Mouse (Mus musculus) large intestine, adult 2 months (tissue): ENCODE measurements around the gene Rom1. TPM values are rescaled to one million over a fixed set of nuclear protein-coding genes. Genes with fewer than 3 reads are reported as not detected.
"Not testable (repeated sequence)": the region's sequence is repeated elsewhere in the genome, so short reads cannot be mapped to it uniquely, and the experiment has no call there.

ENCODE experiments used
- DNase-seq: peaks from one replicate; pipeline ENCODE4 v3.0.0-alpha.2; 2012; ENCODE audit warnings: low read depth, low spot score
- WGBS: fragments of 180-500 bp; shearing (Covaris S2); methylation state at CpG from one replicate; pipeline ENCODE4 v1.1.7; 2018; 5-methylcytosine and 5-hydroxymethylcytosine counted together
- polyA plus RNA-seq: library from polyadenylated mRNA; depleted of rRNA; stranded (reverse); fragments of >200 nt; gene quantifications from 2 replicates; pipeline ENCODE4 v1.2.3, GENCODE M21; 2012; rRNA removed

The Rom1 gene
- polyA plus RNA-seq = 6.8 and 8.9 TPM in 2 replicates

- under 1% methylated on average over 71 of the region's 74 CpGs for WGBS
- peak; percentile 73 for DNase-seq
Observed at GRCm38 (mm10) chr19:8929224-8930088, at the start of gene Rom1, which contains the start of gene Eml3. Gene Rom1, minus strand, starts transcription at chr19:8929356. Gene Eml3, plus strand, starts transcription at chr19:8929552.

- 41% methylated on average over 3 of the region's 3 CpGs for WGBS
- DNase-seq = no peak
Observed at GRCm38 (mm10) chr19:8976535-8976934, 47.4 kb upstream of the Rom1 start.

GRCm38 (mm10) chr19:8975491-8975890 is 46.3 kb upstream of the Rom1 start:
- DNase-seq = no peak

GRCm38 (mm10) chr19:8974638-8975037 is 45.5 kb upstream of the Rom1 start:
- no peak for DNase-seq
- 74% methylated on average over 1 of the region's 1 CpGs for WGBS

More at GRCm38 (mm10) chr19:8975491-8975890, 46.3 kb upstream of the Rom1 start:
- 95% methylated on average over 2 of the region's 2 CpGs for WGBS

- DNase-seq = not testable (repeated sequence)
- WGBS = 77% methylated on average over 8 of the region's 8 CpGs
Observed at GRCm38 (mm10) chr19:8972491-8972890, 43.3 kb upstream of the Rom1 start.

GRCm38 (mm10) chr19:8967893-8968292 is 38.7 kb upstream of the Rom1 start:
- WGBS = 2% methylated on average over 9 of the region's 9 CpGs

GRCm38 (mm10) chr19:8967373-8967743 is 38.2 kb upstream of the Rom1 start:
- DNase-seq = no peak
- WGBS = under 1% methylated on average over 8 of the region's 8 CpGs

More at GRCm38 (mm10) chr19:8967893-8968292, 38.7 kb upstream of the Rom1 start:
- no peak for DNase-seq

- under 1% methylated on average over 52 of the region's 52 CpGs for WGBS
- DNase-seq = peak; percentile 97
Observed at GRCm38 (mm10) chr19:8966590-8967372, 37.6 kb upstream of the Rom1 start, which contains the start of gene Eef1g. Gene Eef1g, plus strand, starts transcription at chr19:8967041.

GRCm38 (mm10) chr19:8966198-8966589 is 37.0 kb upstream of the Rom1 start:
- 5% methylated on average over 5 of the region's 5 CpGs for WGBS
- DNase-seq = no peak

GRCm38 (mm10) chr19:8965771-8966170 is 36.6 kb upstream of the Rom1 start:
- DNase-seq = no peak
- WGBS = 33% methylated on average over 8 of the region's 8 CpGs

- 88% methylated on average over 11 of the region's 11 CpGs for WGBS
- no peak for DNase-seq
Observed at GRCm38 (mm10) chr19:8965075-8965474, 35.9 kb upstream of the Rom1 start.

GRCm38 (mm10) chr19:8962256-8962655 is 33.1 kb upstream of the Rom1 start:
- DNase-seq = no peak
- 73% methylated on average over 2 of the region's 2 CpGs for WGBS

- no peak for DNase-seq
- 2% methylated on average over 9 of the region's 9 CpGs for WGBS
Observed at GRCm38 (mm10) chr19:8954171-8954570, 25.0 kb upstream of the Rom1 start.

GRCm38 (mm10) chr19:8953135-8954039 is 24.2 kb upstream of the Rom1 start, which contains the start of gene Tut1:
Gene Tut1, plus strand, starts transcription at chr19:8953847.
- peak; percentile 92 for DNase-seq
- 2% methylated on average over 46 of the region's 46 CpGs for WGBS

- no peak for DNase-seq
- 86% methylated on average over 9 of the region's 9 CpGs for WGBS
Observed at GRCm38 (mm10) chr19:8952241-8952640, 23.1 kb upstream of the Rom1 start.

GRCm38 (mm10) chr19:8950190-8950589 is 21.0 kb upstream of the Rom1 start:
- DNase-seq = no peak
- WGBS = 88% methylated on average over 5 of the region's 5 CpGs

- no peak for DNase-seq
- 88% methylated on average over 7 of the region's 7 CpGs for WGBS
Observed at GRCm38 (mm10) chr19:8946929-8947328, 17.8 kb upstream of the Rom1 start.

- WGBS = 51% methylated on average over 6 of the region's 6 CpGs
- DNase-seq = no peak
Observed at GRCm38 (mm10) chr19:8945251-8945650, 16.1 kb upstream of the Rom1 start.

- 18% methylated on average over 5 of the region's 5 CpGs for WGBS
Observed at GRCm38 (mm10) chr19:8944750-8945149, 15.6 kb upstream of the Rom1 start.

More at GRCm38 (mm10) chr19:8944750-8945149, 15.6 kb upstream of the Rom1 start:
- DNase-seq = no peak
